ENCODE assay signal across 1 mouse cellular context in the genomic region with DNA sequence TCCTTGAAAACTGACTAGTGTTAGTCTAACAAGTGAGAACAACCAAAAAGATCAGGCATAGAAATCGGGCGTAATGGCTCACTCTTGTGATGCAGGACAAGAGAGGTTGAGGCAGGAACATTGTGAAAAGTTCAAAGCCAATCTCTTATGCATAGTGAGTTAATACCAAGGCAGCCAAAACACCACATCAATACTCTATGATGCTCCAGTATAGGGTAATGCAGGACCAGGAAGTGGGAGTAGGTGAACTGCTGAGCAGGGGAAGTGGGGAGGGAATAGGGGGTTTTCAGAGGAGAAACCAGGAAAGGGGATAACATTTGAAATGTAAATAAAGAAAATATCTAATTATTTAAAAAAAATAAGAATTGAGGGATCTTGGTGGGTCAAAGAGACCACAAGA.
TF ChIP-seq lines count a peak whose summit lies in the region.

No protein-coding gene starts in this region.

TF ChIP-seq in CH12.LX, 34 proteins besides CTCF, POLR2A, EP300 and RAD21:
- TF ChIP-seq POLR2AphosphoS2 (IDR thresholded peaks at IDR 0.05; ENCODE audit: low read depth, low read length) (no peak), ELF1 (IDR thresholded peaks at IDR 0.05; ENCODE audit: low read depth, low read length) (0 out of 2 replicates have a peak, but pooled peaks have one; percentile 38)
TF ChIP-seq in CH12.LX: peak in this region for 1.
